Mouse (Mus musculus): ENCODE data around the gene Camta1. TPM values are rescaled to one million over a fixed set of nuclear protein-coding genes. Genes with fewer than 3 reads are reported as not detected.

Camta1 gene
- total RNA-seq, 2 experiments from 2014 or later, result 2.9 to 70.2 TPM

GRCm38 (mm10) chr4:151786946-151787705 lies 74.5 kb downstream of the Camta1 start:
- ATAC-seq (ENCODE audit: poor library complexity, severe bottlenecking), result no peak

GRCm38 (mm10) chr4:151780511-151780910 lies 81.2 kb downstream of the Camta1 start:
- ATAC-seq (ENCODE audit: poor library complexity, severe bottlenecking), result no peak

- no peak for ATAC-seq (ENCODE audit: poor library complexity, severe bottlenecking)
These were observed 81.7 kb downstream of the Camta1 start for GRCm38 (mm10) chr4:151779962-151780459.

GRCm38 (mm10) chr4:151778511-151778910 lies 83.2 kb downstream of the Camta1 start:
- ATAC-seq (ENCODE audit: poor library complexity, severe bottlenecking), result no peak

- no peak for ATAC-seq (ENCODE audit: poor library complexity, severe bottlenecking)
These were observed 84.2 kb downstream of the Camta1 start for GRCm38 (mm10) chr4:151777451-151777850.

GRCm38 (mm10) chr4:151775441-151775840 lies 86.2 kb downstream of the Camta1 start:
- no peak for ATAC-seq (ENCODE audit: poor library complexity, severe bottlenecking)

GRCm38 (mm10) chr4:151773651-151774050 lies 88.0 kb downstream of the Camta1 start:
- no peak for ATAC-seq (ENCODE audit: poor library complexity, severe bottlenecking)

GRCm38 (mm10) chr4:151773007-151773406 lies 88.7 kb downstream of the Camta1 start:
- ATAC-seq (ENCODE audit: poor library complexity, severe bottlenecking), result no peak

GRCm38 (mm10) chr4:151770697-151771096 lies 91.0 kb downstream of the Camta1 start:
- ATAC-seq (ENCODE audit: poor library complexity, severe bottlenecking), result no peak

GRCm38 (mm10) chr4:151767786-151768185 lies 93.9 kb downstream of the Camta1 start:
- ATAC-seq (ENCODE audit: poor library complexity, severe bottlenecking), result no peak

- no peak for ATAC-seq (ENCODE audit: poor library complexity, severe bottlenecking)
These were observed 94.3 kb downstream of the Camta1 start for GRCm38 (mm10) chr4:151767361-151767760.

GRCm38 (mm10) chr4:151765376-151765775 lies 96.3 kb downstream of the Camta1 start:
- ATAC-seq (ENCODE audit: poor library complexity, severe bottlenecking), result no peak

GRCm38 (mm10) chr4:151763928-151764327 lies 97.7 kb downstream of the Camta1 start:
- no peak for ATAC-seq (ENCODE audit: poor library complexity, severe bottlenecking)

GRCm38 (mm10) chr4:151759095-151759494 lies 102.6 kb downstream of the Camta1 start:
- no peak for ATAC-seq (ENCODE audit: poor library complexity, severe bottlenecking)

- ATAC-seq (ENCODE audit: poor library complexity, severe bottlenecking), result no peak
These were observed 103.3 kb downstream of the Camta1 start for GRCm38 (mm10) chr4:151758337-151758736.

GRCm38 (mm10) chr4:151757261-151757660 lies 104.4 kb downstream of the Camta1 start:
- no peak for ATAC-seq (ENCODE audit: poor library complexity, severe bottlenecking)

- no peak for ATAC-seq (ENCODE audit: poor library complexity, severe bottlenecking)
These were observed 105.3 kb downstream of the Camta1 start for GRCm38 (mm10) chr4:151756400-151756799.

- ATAC-seq (ENCODE audit: poor library complexity, severe bottlenecking), result no peak
These were observed 108.4 kb downstream of the Camta1 start for GRCm38 (mm10) chr4:151753231-151753630.

- no peak for ATAC-seq (ENCODE audit: poor library complexity, severe bottlenecking)
These were observed 109.1 kb downstream of the Camta1 start for GRCm38 (mm10) chr4:151752551-151752950.

GRCm38 (mm10) chr4:151751270-151751945 lies 110.3 kb downstream of the Camta1 start:
- ATAC-seq (ENCODE audit: poor library complexity, severe bottlenecking), result no peak

GRCm38 (mm10) chr4:151747723-151748122 lies 114.0 kb downstream of the Camta1 start:
- no peak for ATAC-seq (ENCODE audit: poor library complexity, severe bottlenecking)

GRCm38 (mm10) chr4:151746002-151746606 lies 115.6 kb downstream of the Camta1 start:
- no peak for ATAC-seq (ENCODE audit: poor library complexity, severe bottlenecking)
